Mouse (Mus musculus) cerebellum, adult 2 months (tissue): ENCODE measurements at regions not wholly inside any gene's neighbourhood (a gene's known extent, or its start where the extent isn't known, plus 50 kb on each side); places are given as distances from the start of the nearest gene placed in this dataset.

ENCODE experiments used
- DNase-seq, 2 experiments: peaks; one replicate each; pipeline ENCODE4 v3.0.0; 2021
- H3K27ac ChIP-seq: fragments of 200-500 bp; 2 replicates; pipeline ENCODE4 v1.5.1; 2012; ENCODE audit warnings: low read length, control low read depth, inconsistent platforms; ENCODE audit not compliant: insufficient read depth
- H3K27me3 ChIP-seq: fragments of 200-500 bp; 2 replicates; pipeline ENCODE4 v1.6.1; 2012; ENCODE audit warnings: inconsistent platforms, mild to moderate bottlenecking, low read length, moderate library complexity; ENCODE audit not compliant: control insufficient read depth, insufficient read depth
- H3K4me1 ChIP-seq: fragments of 200-500 bp; 2 replicates; pipeline ENCODE4 v1.6.1; 2011; ENCODE audit warnings: low read length; ENCODE audit not compliant: control insufficient read depth, insufficient read depth
- H3K4me3 ChIP-seq: fragments of 200-500 bp; replicated peaks from 2 replicates; pipeline ENCODE3; 2011; ENCODE audit warnings: mild to moderate bottlenecking, low read depth, low read length, control low read depth; ENCODE audit not compliant: insufficient read depth
- CTCF ChIP-seq: fragments of 200-500 bp; IDR thresholded peaks from 2 replicates; pipeline ENCODE4 v1.5.1; 2011; ENCODE audit warnings: low read depth, mild to moderate bottlenecking, control low read depth, low read length, moderate library complexity, borderline replicate concordance; ENCODE audit not compliant: insufficient read depth
- POLR2A ChIP-seq: fragments of 200-500 bp; IDR thresholded peaks from 2 replicates; pipeline ENCODE4 v1.6.1; 2011; ENCODE audit warnings: low read length, control low read depth, borderline replicate concordance; ENCODE audit not compliant: insufficient read depth
- WGBS: fragments of 180-500 bp; shearing (Covaris S2); methylation state at CpG from one replicate; pipeline ENCODE4 v1.1.7; 2018; 5-methylcytosine and 5-hydroxymethylcytosine counted together

- no peak for DNase-seq
- H3K4me1 ChIP-seq, result peaks cover 18% of the 10 kb centered on the region
- H3K27me3 ChIP-seq, result no peaks in the 10 kb centered on the region
- TF ChIP-seq POLR2A (no peak), CTCF (no peak)
- no peak overlapping the region for H3K4me3 ChIP-seq
- H3K27ac ChIP-seq, result no peak overlapping the region
- WGBS, result 94% methylated on average over 10 of the region's 10 CpGs
Observed at GRCm38 (mm10) chr13:43724161-43724560, 60.4 kb upstream of the Cd83 start.

GRCm38 (mm10) chr13:43725698-43726097 is 58.9 kb upstream of the Cd83 start:
- WGBS, result 30% methylated on average over 7 of the region's 7 CpGs

GRCm38 (mm10) chr13:43726895-43727341 is 57.7 kb upstream of the Cd83 start:
- H3K4me3 ChIP-seq, result no peak overlapping the region
- 12% methylated on average over 13 of the region's 13 CpGs for WGBS
- TF ChIP-seq CTCF (no peak), POLR2A (no peak)

More at GRCm38 (mm10) chr13:43725698-43726097, 58.9 kb upstream of the Cd83 start:
- Histone ChIP-seq H3K27me3 (no peaks in the 10 kb centered on the region), H3K4me3 (no peak overlapping the region), H3K27ac (no peak overlapping the region), H3K4me1 (peaks cover 16% of the 10 kb centered on the region)
- DNase-seq, result peak; percentile 83
- TF ChIP-seq POLR2A, result no peak
- TF ChIP-seq CTCF, result peak; percentile 90

GRCm38 (mm10) chr13:43729617-43730016 is 55.0 kb upstream of the Cd83 start:
- TF ChIP-seq CTCF (no peak), POLR2A (no peak)
- H3K4me1 ChIP-seq, result peaks cover 30% of the 10 kb centered on the region
- H3K27ac ChIP-seq, result no peak overlapping the region
- H3K4me3 ChIP-seq, result no peak overlapping the region
- no peak for DNase-seq
- H3K27me3 ChIP-seq, result no peaks in the 10 kb centered on the region
- WGBS, result 79% methylated on average over 11 of the region's 11 CpGs

More at GRCm38 (mm10) chr13:43726895-43727341, 57.7 kb upstream of the Cd83 start:
- Histone ChIP-seq H3K27ac (no peak overlapping the region), H3K27me3 (no peaks in the 10 kb centered on the region), H3K4me1 (peaks cover 16% of the 10 kb centered on the region)
- DNase-seq, result peak; percentile 61 to 65

- Histone ChIP-seq H3K27me3 (no peaks in the 10 kb centered on the region), H3K27ac (peak overlapping the region; percentile 62), H3K4me3 (no peak overlapping the region), H3K4me1 (peaks cover 19% of the 10 kb centered on the region)
- TF ChIP-seq POLR2A, result no peak
- no peak for TF ChIP-seq CTCF
- peak; percentile 77 to 86 for DNase-seq
- 17% methylated on average over 10 of the region's 10 CpGs for WGBS
Observed at GRCm38 (mm10) chr13:43733061-43733460, 51.5 kb upstream of the Cd83 start.

- H3K27ac ChIP-seq, result peak overlapping the region; percentile 49
- no peaks in the 10 kb centered on the region for H3K27me3 ChIP-seq
- peak; percentile 94 to 96 for DNase-seq
- H3K4me3 ChIP-seq, result no peak overlapping the region
- 3% methylated on average over 14 of the region's 14 CpGs for WGBS
- H3K4me1 ChIP-seq, result peaks cover 19% of the 10 kb centered on the region
- TF ChIP-seq CTCF, result no peak
- TF ChIP-seq POLR2A, result no peak
Observed at GRCm38 (mm10) chr13:43734641-43735040, 49.9 kb upstream of the Cd83 start.
